Mouse (Mus musculus) heart, adult 8-10 months (tissue): ENCODE results near the gene Gm21985. TPM values are rescaled to one million over a fixed set of nuclear protein-coding genes. Genes with fewer than 3 reads are reported as not detected.
"Not testable (repeated sequence)": the region's sequence is repeated elsewhere in the genome, so short reads cannot be mapped to it uniquely, and the experiment has no call there.

Experiments
- DNase-seq: peaks from one replicate; pipeline ENCODE4 v3.0.0; 2022; ENCODE audit warnings: low spot score
- total RNA-seq, 4 experiments: library from RNA; stranded (reverse); gene quantifications; 2 replicates each; pipeline ENCODE4 v1.2.4; 2022

Gm21985 gene
- total RNA-seq, 4 experiments from 2014 or later: 0.49 to 2.4 (median 0.91) TPM

DNA sequence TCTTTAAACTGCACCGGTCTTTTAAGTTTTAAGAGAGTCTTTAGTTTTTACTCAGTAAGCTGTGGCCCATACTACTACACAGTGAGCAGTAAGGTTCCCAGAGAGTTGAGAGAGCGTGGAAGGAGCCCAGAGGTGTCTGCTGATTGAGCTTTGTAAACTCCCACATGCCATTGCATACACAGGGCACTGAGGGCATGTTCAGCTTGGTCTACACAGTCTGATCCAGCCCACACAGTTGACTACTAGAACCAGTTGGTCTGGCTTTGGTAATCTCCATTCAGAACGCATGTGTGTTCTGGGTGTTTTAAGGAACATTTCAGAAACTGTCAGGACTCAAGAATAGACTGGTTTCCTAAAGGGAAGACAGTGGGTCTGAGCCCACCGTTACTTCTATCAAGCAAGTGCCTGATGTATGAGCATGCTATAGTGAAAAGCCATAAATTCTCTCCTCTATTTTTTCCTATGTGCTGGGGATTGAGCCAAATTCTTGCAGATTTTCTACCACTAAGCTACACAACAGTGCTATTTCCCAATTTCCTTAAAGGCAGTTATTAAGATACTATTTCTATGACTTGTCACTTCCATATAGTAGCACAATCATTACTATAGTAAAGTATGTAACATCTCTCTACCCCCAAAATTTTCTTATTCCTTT, 125.4 kb downstream of the Gm21985 start:
- DNase-seq: no peak

- DNase-seq: no peak
Observed at GRCm38 (mm10) chr2:112392689-112393088, 126.6 kb downstream of the Gm21985 start.

DNA sequence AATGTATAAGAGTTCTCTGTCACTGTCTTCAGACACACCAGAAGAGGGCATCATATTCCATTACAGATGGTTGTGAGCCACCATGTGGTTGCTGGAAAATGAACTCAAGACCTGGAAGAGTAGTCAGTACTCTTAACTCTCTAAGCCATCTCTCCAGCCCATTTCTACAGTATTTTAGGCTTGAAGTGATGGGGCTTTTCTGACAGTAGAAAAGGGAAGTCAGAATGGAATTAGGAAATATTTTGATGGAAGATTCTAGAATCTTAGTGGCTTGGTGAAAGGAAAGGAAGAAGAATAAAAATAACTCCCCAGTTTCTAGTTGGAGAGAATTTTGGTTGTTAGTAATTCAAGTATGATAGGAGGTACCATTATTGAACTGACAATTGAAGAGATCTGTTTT, 127.8 kb downstream of the Gm21985 start:
- DNase-seq: no peak

GRCm38 (mm10) chr2:112396649-112397048, 130.5 kb downstream of the Gm21985 start:
- DNase-seq: no peak

DNA sequence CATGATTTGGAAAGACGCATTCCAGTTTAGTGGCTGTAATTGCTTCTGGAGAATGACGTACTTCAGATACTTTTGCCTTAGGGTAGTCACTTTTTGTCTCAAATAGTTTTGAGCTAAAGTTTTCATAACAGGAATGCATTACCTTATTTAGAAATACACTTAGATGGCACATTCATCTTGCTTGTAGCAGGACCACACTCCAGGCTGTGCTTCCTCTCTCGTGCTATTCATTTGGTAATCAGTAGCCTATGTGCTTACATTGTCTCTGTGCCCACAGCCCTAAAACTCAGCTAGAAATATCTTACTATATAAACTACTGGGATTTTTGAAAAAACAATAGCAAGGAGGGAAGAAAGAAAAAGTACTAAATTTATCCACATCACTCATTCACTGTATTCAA, 140.9 kb downstream of the Gm21985 start:
- DNase-seq: no peak

DNA sequence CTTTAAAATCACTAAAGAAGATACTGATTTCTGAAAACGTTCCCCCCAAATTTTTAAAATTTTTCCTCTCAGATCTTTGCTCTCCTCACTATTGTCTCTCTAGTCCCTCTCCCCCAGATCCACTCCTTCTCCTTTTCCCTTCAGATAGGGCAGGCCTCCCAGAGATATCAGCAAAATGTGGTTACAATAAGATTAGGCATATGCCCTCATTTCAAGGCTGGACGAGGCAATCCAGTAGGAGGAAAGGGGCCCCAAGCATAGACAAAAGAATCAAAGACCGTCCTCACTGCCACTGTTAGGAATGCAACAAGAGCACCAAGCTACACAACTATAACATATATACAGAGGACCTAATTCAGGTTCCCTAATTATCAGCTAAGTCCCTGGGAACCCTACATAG, 159.2 kb downstream of the Gm21985 start:
- no peak for DNase-seq

DNA sequence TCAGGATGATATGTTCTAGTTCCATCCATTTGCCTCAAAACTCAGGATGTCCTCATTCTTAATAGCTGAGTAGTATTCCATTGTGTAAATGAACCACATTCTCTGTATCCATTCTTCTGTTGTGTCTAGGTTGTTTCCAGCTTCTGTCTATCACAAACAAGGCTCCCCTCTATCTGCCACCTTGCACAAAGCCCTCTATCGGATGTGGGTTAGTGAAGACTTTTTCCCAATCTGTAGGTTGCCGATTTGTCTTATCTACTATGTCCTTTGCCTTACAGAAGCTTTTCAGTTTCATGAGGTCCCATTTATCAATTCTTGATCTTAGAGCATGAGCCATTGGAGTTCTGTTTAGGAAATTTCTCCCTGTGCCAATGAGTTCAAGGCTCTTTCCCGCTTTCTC, 162.4 kb downstream of the Gm21985 start:
- DNase-seq: not testable (repeated sequence)

DNA sequence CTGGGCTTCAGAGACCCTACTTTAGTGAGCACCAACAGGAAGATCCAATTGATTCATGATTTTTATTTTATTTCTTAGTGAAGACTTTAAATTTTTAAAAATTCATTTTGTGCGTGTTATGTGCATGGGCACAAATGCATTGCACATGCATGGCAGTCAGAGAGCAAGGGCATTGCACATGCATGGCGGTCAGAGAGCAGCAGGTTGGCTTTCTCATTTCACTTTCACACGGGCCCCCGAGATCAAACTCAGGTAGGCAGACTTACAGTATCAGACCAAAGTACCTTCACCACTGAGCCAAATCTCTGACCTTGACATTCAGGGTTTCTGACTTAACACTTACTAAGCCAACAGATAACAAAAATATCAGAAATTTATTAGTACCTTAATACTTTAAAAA, 163.6 kb downstream of the Gm21985 start:
- no peak for DNase-seq

- no peak for DNase-seq
Observed at GRCm38 (mm10) chr2:112430403-112430802, 164.3 kb downstream of the Gm21985 start.

DNA sequence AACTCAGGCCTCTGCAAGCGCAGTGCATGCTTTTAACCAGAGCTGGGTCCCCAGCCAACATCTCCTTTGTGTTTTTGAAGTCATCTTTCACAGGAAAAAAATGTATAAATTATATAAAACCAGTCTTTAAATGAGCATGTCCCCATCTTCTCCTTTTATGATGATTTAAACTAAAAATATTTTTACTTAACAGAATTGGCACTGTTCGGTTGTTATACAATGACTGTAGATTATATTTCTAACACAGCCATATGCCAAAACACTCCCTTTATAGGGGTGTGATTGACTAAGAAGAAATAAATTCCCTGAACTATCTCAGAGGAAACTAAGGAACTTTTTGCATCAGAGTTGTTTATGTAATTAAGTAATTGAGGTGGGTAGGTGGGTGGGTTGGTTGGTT, 166.4 kb downstream of the Gm21985 start:
- DNase-seq: no peak

DNA sequence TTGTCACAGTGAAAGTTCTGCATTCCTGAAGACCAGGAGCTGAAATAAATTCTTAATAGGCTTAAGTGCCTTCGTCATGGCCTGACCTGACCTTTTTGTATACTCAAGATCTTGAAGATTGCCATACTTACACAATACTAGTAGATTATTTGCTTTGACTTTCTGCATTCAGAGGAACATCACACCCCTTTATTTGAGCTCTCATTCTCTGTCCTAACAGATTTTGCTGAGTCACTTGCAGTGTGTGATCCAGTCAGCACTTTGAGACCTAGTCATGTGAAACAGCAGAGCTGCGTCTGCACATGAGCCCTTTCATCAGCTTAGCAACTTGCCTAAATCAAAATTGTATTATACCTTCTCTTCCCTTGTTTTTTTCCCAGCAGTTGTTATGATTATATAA, 167.2 kb downstream of the Gm21985 start:
- DNase-seq: no peak

- no peak for DNase-seq
Observed at GRCm38 (mm10) chr2:112436292-112436691, 170.2 kb downstream of the Gm21985 start.

DNA sequence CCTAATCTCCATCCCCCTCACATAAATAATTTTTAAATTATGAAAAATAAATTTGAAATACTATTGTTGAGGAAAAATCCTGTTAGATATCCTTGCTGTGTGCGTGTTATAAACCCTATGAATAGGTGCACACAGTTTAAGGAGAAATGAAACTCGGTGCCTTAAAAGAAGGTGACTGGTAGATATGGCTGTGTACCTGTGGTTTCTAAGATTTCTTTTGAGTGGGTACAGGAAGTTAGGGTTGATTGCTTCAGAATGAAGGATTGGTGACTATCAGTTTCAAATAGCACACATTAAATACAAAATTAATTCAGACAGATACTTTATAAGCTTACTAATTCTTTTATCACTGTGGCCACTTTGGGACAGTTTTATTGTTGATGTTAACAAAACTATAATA, 171.5 kb downstream of the Gm21985 start:
- DNase-seq: no peak

DNA sequence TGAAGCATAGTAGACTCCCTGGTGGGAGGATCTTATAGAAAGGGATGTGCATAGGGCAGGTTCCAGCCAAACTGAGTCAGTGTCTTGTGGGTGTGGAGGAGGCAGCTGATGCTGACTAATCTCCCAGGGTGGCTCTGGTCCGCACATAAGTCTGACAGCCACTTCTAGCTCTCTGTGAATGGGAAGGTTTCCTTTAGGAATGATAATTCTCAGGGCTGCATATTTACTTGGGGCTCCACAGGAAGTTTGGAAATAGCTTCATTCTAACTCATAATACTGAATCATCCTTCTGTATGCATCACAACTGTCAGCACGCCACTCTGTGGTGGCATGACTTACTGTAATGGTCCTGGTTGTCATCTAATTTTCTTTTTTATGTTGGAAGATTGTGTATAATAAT, 177.4 kb downstream of the Gm21985 start:
- DNase-seq: no peak

GRCm38 (mm10) chr2:112445511-112445910, 179.4 kb downstream of the Gm21985 start:
- no peak for DNase-seq

- not testable (repeated sequence) for DNase-seq
Observed at GRCm38 (mm10) chr2:112448046-112448445, 181.9 kb downstream of the Gm21985 start.

- no peak for DNase-seq
Observed at GRCm38 (mm10) chr2:112448510-112449059, 182.5 kb downstream of the Gm21985 start.

DNA sequence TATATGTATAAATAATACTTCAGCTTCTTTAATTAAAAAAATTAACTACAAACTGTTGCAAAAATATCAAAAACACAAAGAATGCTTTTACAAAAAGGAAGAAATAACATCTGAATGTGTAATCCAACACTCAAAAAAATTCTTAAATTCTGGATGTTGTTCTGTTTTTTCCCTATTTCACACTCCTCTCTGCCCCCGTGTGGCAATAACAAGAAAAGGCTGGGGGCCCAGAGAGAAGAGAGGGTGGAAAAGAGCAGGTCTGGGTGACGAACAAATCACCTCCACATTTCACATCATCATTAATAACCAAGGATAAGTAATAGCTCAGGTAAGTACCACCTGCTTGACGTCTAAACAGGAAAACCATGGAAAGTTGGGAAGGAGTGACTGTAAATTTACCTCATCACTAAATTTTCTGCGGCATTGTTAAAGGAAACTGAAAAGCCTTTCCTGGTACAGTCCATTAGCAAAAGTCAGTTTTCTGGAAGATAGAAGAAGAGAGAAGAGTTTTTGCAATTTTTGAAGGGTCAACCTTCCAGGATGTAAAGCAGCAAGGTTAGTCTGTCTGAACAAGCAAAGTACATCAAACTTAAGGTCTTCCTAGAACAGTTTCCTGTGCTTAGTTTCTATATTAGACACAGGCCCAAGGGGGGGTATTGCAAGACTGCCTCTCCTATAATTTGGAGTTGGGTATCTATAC, 183.6 kb downstream of the Gm21985 start:
- DNase-seq: no peak

GRCm38 (mm10) chr2:112452513-112452912, 186.4 kb downstream of the Gm21985 start:
- not testable (repeated sequence) for DNase-seq

DNA sequence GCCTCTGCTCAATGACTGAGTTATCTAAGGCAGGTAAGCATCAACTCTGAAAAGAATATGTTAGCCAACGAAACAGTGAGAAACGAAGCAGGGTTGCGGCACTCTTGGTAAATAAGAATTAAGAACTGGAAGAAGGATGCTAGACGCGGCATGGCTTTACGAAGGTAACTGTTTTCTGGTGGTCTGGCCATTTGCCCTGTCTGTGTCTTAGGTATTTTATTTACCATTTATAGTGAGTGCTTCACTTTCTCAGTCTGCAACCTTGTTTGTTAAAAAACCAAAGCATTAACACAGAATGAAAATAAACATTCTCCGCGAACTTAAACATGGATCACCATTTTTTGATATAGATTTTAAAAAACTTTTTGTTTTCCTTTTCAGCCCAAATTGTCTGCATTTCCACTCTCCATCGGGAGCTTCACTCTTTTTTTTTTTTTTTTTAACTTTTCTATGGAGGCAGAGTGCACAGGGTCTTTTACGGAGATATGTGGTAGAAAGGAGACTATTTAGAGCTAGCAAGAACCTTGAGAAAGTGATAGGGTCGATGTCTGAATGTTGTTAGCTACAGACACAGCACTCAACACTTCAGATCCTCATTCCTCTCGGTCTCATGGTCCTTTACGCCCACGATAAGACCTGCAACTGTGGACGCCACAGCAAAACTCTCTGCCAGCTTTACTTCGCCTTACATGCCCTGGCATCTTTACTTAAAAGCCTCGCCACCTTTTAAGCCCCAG, 188.2 kb downstream of the Gm21985 start:
- no peak for DNase-seq

- peak; percentile 96 for DNase-seq
Observed at GRCm38 (mm10) chr2:112454862-112455564, 188.9 kb downstream of the Gm21985 start, which contains the start of gene Emc7. Gene Emc7 (plus strand): TSS chr2:112454997.
